Mouse (Mus musculus): ENCODE results near the gene Dolpp1. TPM values are rescaled to one million over a fixed set of nuclear protein-coding genes. Genes with fewer than 3 reads are reported as not detected.

The Dolpp1 gene
- total RNA-seq, 2 experiments from 2014 or later = 17.5 to 19.1 TPM

DNA sequence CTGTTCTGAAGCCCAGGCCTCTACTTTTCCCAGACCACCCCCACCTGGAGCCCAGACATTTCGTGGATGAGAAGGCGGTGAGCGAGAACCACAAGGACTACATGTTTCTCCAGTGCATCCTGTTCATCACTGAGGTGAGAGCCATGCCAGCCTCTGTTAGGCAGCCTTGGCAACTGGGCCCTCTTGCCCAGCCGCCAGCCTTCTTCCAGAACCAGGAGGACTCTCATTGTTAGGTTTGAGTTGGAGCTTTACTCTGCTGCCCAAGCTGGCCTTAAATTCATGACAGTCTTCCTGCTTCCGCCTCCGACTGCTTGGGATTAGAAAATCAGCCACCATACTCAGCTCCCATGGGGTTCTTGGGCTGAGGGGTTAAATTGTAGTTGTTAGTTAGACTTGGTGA lies 47.6 kb downstream of the Dolpp1 start:
- no peak for ATAC-seq (replicated peaks; ENCODE audit: poor library complexity, severe bottlenecking)

DNA sequence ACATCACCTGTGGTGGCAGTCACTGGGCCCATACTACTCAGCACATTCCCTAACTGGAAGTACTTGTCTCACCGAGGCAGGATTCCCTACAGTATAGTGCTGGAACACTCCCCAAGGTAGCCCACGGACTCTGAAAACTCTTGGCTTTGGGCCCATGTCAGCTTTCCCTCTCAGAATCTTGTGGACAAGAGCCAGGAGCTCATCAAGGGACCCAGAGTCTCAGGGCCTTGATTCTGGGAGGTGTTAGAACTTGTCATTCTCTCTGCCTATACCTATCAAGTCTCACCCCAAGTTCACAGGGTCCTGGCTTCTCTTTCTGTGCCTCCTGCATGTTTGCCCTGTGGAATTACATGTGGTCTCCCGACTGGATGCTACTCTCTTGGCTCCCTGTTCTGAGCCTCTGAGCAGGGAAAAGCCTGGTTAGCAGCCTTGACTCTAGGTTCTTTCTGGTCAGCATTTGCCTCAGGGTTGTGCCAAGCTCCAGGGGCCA lies 48.2 kb downstream of the Dolpp1 start:
- ATAC-seq (replicated peaks; ENCODE audit: poor library complexity, severe bottlenecking) = no peak

DNA sequence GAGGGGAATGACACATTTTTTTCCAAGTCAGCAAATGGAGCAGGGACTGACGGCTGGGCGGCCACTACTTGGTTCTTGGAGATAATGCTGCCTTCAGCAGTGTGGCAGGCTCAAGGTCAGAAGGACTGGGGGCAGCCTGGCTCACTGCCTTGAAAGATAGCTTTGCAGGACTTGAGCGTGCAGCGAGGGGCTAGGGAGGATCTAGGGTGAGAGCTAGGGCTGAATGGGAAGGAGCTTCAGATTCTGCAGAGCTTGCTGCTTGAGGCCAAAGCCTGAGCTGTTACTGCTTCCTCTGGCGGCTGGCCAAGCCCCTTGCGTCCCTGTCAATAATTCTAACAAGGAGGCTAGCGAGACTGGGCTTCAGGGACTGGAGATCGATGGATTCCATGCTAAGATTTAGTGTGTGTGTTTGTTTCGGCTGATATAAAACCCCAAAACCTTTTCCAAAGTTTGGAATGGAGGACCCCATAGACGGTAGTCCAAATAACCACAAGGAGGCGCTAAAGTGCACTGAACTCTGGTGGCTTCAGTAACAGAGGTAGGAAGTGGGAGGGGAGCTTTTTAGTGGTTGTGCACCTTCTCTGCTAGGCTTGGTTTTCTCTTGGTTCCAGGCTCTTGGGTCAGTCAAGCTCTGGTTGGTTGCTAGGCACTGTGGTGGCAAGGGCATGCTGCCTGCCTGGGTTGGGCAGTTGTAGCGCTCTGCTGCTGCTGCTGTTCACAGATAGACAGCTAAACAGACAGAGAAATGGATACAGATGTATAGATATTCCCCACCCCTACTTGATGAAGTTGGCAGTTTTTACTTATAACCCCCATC lies 48.9 kb downstream of the Dolpp1 start:
- ATAC-seq (replicated peaks; ENCODE audit: poor library complexity, severe bottlenecking) = peak; percentile 75

DNA sequence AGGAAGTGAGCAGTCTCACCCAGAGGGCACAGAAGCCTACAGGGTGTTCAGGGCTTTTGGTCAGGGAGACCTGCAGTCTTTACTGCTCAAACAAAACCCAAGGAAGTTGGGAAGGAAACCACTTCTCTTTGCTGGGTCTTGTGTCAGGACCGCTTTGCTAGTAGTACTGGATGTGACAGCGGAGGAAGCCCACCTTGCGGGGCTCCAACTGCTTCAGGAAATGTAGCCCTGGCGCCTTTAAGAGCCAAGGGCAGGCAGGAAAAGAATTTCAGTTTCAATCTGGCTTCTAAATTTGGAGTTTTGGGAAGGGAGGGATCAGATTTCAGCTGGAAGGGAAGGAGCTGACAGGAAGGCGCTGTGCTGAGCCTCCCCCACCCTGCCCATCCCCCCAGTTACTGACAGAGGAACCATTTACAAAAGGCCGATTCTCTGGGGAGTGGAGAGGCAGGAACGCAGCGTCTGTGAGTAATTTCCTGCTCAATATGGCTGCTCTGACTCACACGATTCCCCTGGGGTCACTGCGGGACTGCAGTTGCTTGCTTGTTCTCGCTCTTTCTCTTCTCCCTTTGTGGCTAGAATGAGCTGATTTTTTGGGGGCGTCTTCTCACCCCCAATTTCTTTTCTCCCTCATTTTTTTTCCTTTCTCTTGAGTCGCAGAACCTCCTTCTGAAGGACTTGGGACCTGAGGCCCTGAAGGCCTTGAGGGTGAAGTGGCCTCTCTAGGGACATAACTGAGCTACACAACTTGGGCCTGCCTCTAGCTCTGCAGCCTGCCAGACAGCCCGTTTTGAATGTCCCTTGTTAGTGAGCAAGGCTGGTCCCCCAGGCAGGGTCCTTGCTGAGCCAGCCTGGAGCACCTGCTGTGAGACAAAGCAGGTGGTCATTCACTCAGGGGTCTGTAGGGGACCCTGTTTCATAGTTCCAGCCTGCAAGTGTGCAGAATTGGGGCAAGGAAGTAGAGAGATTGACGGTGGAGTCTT lies 49.8 kb downstream of the Dolpp1 start:
- peak; percentile 64 for ATAC-seq (replicated peaks; ENCODE audit: poor library complexity, severe bottlenecking)

DNA sequence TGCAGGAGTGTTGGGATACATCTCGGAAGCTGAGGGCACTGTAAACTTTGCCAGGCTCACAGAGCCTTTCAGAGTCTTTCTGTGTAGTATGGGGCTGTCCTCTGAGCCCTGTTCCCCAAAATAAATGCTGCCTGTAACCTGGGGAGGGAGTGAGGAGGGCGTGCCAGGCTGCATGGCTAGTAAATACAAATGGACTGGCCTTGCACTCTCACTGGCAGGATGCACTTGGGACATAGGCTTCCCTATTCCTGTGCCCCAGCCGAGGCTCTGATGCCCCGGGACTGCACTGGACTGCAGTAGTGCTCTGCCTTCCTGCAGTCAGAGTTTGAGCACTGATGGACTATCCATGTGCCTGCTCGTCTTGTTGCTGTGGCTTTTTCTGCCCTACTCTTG lies 50.4 kb downstream of the Dolpp1 start:
- ATAC-seq (replicated peaks; ENCODE audit: poor library complexity, severe bottlenecking) = no peak

DNA sequence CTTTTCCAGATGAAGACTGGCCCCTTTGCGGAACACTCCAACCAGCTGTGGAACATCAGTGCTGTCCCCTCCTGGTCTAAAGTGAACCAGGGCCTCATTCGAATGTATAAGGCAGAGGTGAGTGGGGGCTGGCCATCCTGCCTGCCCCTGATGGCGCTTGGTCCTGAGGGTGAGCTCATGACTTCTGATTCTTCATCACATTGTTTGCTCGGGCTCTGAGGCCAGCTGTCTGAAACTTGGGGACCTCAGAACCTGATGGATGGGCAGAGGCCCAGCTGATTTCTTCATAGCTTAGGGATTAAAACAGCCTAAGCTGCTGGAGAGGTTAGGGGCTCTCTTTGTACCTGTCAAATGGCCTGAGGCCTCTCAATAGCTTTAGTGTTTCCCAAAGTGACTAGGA lies 51.2 kb downstream of the Dolpp1 start:
- no peak for ATAC-seq (replicated peaks; ENCODE audit: poor library complexity, severe bottlenecking)

DNA sequence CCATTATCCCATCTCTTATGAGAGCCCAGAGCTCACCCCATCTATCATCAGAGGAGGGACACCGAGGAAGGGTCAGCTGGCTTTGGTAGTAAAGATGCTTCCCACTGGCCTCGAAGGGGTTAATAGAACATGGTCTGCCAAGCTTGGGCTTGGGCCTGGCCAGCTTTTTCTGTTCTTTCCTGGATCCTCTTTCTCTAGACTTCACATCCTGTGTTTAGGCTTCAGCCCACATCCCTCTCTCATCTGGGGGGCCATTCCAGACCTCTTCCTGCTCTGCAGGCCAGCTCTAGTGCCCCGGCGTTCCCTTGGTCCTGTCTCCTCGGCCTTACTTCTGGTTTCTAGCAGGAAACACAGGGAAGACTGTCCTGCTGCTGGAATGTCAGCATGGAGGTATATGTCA lies 52.0 kb downstream of the Dolpp1 start:
- no peak for ATAC-seq (replicated peaks; ENCODE audit: poor library complexity, severe bottlenecking)

DNA sequence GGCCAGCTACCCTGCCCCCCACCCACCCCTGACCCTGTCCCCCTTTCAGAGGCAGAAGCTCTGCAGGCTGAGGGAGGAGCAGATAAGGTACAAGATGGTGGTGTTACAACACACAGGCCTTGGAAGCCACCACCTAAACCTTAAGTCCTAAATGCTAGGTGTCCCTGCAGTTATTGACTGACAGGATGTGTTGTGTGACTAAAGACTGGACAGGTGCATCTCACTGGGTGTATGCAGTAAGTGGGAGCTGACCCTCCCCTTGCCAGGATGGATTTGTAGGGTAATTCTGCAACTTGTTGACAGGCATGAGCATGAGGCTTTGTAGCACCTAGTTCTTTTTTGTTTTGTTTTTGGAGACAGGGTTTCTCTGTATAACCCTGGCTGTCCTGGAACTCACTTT lies 52.4 kb downstream of the Dolpp1 start:
- no peak for ATAC-seq (replicated peaks; ENCODE audit: poor library complexity, severe bottlenecking)

DNA sequence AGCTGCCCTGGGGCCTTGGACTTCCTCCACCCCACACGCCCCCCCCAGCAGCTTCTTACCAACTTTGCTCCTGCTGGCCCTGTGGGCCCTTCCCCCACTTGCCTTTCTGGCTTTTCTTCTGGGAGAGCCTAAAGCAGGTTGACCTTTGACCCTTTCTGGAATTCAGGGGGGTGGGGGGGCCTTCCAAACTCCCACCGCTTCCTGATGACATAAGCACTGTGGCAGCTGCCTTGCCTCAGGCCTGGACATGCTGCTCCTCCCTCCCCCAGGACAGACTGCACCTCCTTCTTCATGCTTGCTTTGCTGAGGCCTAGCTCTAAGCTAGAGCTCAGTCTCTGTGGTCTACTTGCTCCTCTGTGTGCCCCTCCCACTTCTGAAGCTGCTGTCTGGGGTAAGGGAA lies 53.3 kb downstream of the Dolpp1 start:
- no peak for ATAC-seq (replicated peaks; ENCODE audit: poor library complexity, severe bottlenecking)

DNA sequence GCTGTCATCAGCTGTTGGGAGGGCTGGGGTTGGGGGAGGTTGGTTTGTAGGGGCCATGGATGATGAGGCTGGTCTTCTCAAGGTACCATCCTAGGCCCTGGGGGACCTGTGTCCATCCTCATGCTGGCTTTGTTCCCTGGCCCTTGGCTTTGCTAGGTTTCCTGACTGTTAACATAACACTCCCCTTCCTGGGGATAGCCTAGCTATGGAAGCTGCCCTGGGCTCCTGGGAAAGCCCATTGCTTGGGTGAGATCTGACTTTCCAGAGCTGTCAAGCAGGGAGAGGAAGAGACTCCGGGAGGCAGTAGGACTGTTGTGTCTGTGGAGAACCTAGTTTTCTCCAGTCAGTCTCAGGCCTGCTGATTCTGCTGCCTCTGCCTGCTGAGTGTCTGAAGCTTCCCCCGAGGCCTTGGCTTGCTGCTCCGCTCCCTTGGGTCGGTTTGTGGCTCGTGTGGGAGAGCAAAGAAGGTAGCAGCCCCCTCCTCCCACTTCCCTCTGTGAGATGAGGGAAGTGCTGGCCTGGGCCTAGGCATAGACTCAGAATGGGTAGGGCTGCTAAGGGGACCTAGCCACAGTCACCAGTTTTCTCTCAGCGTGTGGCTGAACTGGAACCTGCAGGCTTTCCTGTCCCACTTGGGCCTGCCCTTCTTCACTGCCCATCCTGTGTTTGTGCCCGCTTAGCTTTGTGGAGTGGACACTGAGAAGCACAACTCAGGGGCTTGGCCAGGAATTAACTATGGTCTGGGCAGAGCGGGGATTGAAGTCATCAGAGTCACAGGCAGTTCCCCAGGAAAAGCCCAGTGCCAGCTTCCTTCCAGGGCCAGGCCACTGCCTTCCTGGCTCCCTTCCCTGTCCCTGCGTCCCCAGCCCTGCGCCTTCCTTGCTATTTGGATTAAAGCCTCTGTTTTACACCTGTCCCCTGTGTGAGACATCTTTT lies 55.1 kb downstream of the Dolpp1 start:
- ATAC-seq (replicated peaks; ENCODE audit: poor library complexity, severe bottlenecking) = no peak

DNA sequence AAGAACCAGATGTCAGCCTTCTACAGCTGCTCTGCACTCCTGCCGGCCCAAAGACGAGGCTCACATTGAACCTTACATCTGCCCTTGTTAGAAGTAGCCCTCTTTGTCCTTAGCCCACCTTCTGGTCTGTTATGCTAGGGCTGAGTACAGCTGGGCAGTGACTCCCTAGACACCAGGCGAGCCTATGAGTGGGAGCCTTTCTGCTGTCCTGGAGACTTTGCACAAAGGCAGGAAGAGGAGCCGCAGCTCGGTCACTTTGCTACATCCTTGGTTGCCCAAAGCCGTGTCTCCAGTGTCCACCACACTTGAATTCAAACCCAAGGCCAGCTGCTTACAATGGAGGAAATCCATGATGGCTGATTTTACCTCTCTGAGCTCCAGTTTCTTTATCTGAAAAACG lies 56.3 kb downstream of the Dolpp1 start:
- ATAC-seq (replicated peaks; ENCODE audit: poor library complexity, severe bottlenecking) = no peak

Other genes with a start within 250 kb of the Dolpp1 start
- gene Endog, start 220.8 kb upstream of the Dolpp1 start, total RNA-seq (2014; fragmentation: Nextera tagmentation) = 5.0 and 7.9 TPM in 2 replicates
- gene Endog, start 220.8 kb upstream of the Dolpp1 start, total RNA-seq (2017) = 3.2 and 8.3 TPM in 2 replicates
- gene Spout1, start 213.8 kb upstream of the Dolpp1 start, total RNA-seq (2014; fragmentation: Nextera tagmentation) = 40.2 and 58.2 TPM in 2 replicates
- gene Spout1, start 213.8 kb upstream of the Dolpp1 start, total RNA-seq (2017) = 44.3 and 49.7 TPM in 2 replicates
- gene Kyat1, start 186.4 kb upstream of the Dolpp1 start, total RNA-seq (2014; fragmentation: Nextera tagmentation) = 2.6 and 12.8 TPM in 2 replicates
- 4.7 and 8.5 TPM in 2 replicates for gene Kyat1, start 186.4 kb upstream of the Dolpp1 start, total RNA-seq (2017)
- 5.8 and 6.6 TPM in 2 replicates for gene Lrrc8a, start 154.5 kb upstream of the Dolpp1 start, total RNA-seq (2014; fragmentation: Nextera tagmentation)
- gene Lrrc8a, start 154.5 kb upstream of the Dolpp1 start, total RNA-seq (2017) = 5.3 and 8.7 TPM in 2 replicates
- gene Gm28035, start 151.7 kb upstream of the Dolpp1 start, total RNA-seq (2014; fragmentation: Nextera tagmentation) = not detected in 2 replicates
- gene Gm28035, start 151.7 kb upstream of the Dolpp1 start, total RNA-seq (2017) = not detected in 2 replicates
- gene Phyhd1, start 126.1 kb upstream of the Dolpp1 start, total RNA-seq (2014; fragmentation: Nextera tagmentation) = 0.99 and 1.2 TPM in 2 replicates
- 0.22 and 1.5 TPM in 2 replicates for gene Phyhd1, start 126.1 kb upstream of the Dolpp1 start, total RNA-seq (2017)
- 3.1 and 19.1 TPM in 2 replicates for gene Gm28038, start 111.2 kb upstream of the Dolpp1 start, total RNA-seq (2014; fragmentation: Nextera tagmentation)
- not detected in 2 replicates for gene Gm28038, start 111.2 kb upstream of the Dolpp1 start, total RNA-seq (2017)
- 6.1 and 7.5 TPM in 2 replicates for gene Dolk, start 105.9 kb upstream of the Dolpp1 start, total RNA-seq (2014; fragmentation: Nextera tagmentation)
- 12.1 and 15.1 TPM in 2 replicates for gene Dolk, start 105.9 kb upstream of the Dolpp1 start, total RNA-seq (2017)
- gene Nup188, start 105.9 kb upstream of the Dolpp1 start, total RNA-seq (2014; fragmentation: Nextera tagmentation) = 37.5 and 51.5 TPM in 2 replicates
- gene Nup188, start 105.9 kb upstream of the Dolpp1 start, total RNA-seq (2017) = 21.0 and 27.0 TPM in 2 replicates
- 32.3 and 47.4 TPM in 2 replicates for gene Sh3glb2, start 32.9 kb upstream of the Dolpp1 start, total RNA-seq (2014; fragmentation: Nextera tagmentation)
- gene Sh3glb2, start 32.9 kb upstream of the Dolpp1 start, total RNA-seq (2017) = 23.1 and 41.1 TPM in 2 replicates
- 6.8 and 13.5 TPM in 2 replicates for gene Miga2, start 28.0 kb upstream of the Dolpp1 start, total RNA-seq (2014; fragmentation: Nextera tagmentation)
- 7.0 and 7.3 TPM in 2 replicates for gene Miga2, start 28.0 kb upstream of the Dolpp1 start, total RNA-seq (2017)
- gene Crat, start 23.6 kb downstream of the Dolpp1 start, total RNA-seq (2014; fragmentation: Nextera tagmentation) = 18.1 and 35.3 TPM in 2 replicates
- gene Crat, start 23.6 kb downstream of the Dolpp1 start, total RNA-seq (2017) = 7.1 and 14.7 TPM in 2 replicates
- gene Ptpa, start 23.8 kb downstream of the Dolpp1 start, total RNA-seq (2014; fragmentation: Nextera tagmentation) = 127 and 167 TPM in 2 replicates
- gene Ptpa, start 23.8 kb downstream of the Dolpp1 start, total RNA-seq (2017) = 58.5 and 61.0 TPM in 2 replicates
- gene Ier5l, start 82.0 kb downstream of the Dolpp1 start, total RNA-seq (2014; fragmentation: Nextera tagmentation) = not detected in 2 replicates
- gene Ier5l, start 82.0 kb downstream of the Dolpp1 start, total RNA-seq (2017) = 0.56 and 3.2 TPM in 2 replicates
- gene Cstad, start 202.8 kb downstream of the Dolpp1 start, total RNA-seq (2014; fragmentation: Nextera tagmentation) = not detected in 2 replicates
- gene Cstad, start 202.8 kb downstream of the Dolpp1 start, total RNA-seq (2017) = not detected in 2 replicates

Measured in granulocyte monocyte progenitor cell, adult 5-6 weeks (primary cell).